Mouse (Mus musculus) CD4-positive, CD25-positive, alpha-beta regulatory T cell, adult 9 weeks (primary cell): Measurements from ENCODE around the gene Rtkn. TPM values are rescaled to one million over a fixed set of nuclear protein-coding genes. Genes with fewer than 3 reads are reported as not detected.

ENCODE experiments used
- polyA plus RNA-seq: library from polyadenylated mRNA; unstranded; fragments of 100-300 nt; shearing (Covaris generic); gene quantifications from one replicate; pipeline ENCODE4 v1.2.1, GENCODE M21; 2017

The Rtkn gene
- 0.91 TPM for polyA plus RNA-seq

DNA sequence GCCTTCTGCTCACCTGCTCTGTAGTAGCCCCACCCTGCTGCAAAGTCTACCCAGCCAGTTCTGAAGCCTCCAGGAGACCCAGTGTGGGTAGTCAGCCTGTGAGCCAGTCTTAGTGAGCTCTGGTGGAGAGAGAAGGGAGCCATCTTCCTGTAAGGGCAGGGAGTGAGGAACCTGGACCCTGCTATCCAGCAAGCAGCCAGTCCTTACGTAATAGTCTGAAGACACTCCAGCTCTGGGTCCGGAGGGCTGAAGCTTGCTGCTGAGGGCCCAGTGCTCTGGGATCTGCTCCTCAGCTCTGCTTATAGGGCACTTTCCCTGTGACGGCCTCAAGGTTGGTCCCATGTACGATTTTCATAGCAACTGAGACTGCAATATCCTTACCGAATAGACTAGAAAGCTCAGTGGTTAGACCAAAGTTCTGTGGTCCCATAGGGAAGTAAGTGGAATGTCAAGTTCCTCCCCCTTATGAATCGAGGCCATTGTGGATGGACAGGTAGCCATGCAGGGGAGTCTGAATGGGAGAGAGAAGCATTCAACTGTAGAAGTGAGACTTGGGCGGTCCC, at the start of gene Rtkn:
Gene Rtkn (plus strand): TSS at position 513 of the 563 bp plus-strand sequence.

DNA sequence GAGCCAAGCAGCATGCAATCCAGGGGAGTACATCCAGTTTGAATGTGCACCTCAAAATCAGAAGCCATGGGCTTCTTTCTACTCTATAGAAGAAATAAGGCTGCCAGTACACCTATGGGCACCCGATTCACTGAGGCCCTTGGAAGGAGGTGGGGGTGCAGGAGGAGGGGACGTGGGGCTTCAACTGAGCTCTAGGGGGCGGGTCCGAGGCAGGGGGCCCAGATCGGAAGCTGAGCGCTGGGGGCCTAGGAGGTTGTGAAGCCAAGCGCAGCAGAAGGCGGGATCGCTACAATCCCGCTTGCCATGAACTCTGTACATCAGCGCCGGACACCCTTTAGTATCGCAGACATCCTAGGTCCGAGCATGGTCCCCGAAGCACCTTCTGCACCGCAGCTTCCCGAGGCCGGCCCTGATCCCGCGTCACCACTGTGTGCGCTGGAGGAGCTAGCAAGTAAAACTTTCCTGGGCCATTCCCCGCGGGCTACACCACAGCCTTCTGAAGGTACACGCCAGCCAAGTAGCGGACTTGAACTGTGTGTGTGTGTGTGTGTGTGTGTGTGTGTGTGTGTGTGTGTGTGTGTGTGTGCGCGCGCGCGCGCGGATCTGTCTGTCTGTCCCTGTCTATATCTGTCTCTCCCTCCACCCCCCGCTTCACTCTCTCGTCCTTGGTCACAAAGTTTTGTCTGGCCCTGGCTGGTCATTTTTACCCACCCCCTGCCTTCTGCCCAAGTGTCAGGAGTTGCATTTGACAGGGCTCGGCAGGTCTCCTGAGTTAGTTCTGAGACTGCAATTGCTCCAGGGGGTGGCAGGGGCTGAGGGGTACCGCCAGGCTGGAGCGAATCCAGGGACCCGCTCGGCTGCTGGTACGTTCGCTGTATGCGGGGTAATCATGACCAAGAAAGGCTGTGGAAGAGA, 48.9 kb upstream of the Rtkn start, which contains the start of gene Lbx2:
Gene Lbx2 (plus strand): TSS at position 247 of the 915 bp plus-strand sequence.

DNA sequence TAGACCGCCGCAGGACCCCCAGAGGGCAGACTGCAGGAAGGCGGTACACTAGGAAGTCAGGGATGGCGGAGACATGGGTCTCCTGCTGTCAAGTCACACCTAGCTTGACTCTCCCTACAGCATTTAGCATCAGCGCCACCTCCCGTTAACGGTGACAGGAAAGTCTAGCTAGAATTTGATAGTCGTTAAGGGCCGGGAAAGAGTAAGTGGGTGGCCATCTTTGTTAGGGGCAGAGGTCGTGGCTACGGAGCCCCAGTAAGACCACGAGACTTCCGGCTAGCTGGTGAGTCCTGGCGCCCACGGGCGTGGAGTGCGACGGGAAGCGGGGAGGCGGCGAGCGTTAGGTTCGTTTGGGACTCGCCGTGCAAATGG, 34.0 kb upstream of the Rtkn start, which contains the start of the genes Ccdc142 and Gm42688:
Gene Ccdc142 (plus strand): TSS at position 286 of the 372 bp plus-strand sequence.
Gene Gm42688 (plus strand): TSS at position 302 of the 372 bp plus-strand sequence.

DNA sequence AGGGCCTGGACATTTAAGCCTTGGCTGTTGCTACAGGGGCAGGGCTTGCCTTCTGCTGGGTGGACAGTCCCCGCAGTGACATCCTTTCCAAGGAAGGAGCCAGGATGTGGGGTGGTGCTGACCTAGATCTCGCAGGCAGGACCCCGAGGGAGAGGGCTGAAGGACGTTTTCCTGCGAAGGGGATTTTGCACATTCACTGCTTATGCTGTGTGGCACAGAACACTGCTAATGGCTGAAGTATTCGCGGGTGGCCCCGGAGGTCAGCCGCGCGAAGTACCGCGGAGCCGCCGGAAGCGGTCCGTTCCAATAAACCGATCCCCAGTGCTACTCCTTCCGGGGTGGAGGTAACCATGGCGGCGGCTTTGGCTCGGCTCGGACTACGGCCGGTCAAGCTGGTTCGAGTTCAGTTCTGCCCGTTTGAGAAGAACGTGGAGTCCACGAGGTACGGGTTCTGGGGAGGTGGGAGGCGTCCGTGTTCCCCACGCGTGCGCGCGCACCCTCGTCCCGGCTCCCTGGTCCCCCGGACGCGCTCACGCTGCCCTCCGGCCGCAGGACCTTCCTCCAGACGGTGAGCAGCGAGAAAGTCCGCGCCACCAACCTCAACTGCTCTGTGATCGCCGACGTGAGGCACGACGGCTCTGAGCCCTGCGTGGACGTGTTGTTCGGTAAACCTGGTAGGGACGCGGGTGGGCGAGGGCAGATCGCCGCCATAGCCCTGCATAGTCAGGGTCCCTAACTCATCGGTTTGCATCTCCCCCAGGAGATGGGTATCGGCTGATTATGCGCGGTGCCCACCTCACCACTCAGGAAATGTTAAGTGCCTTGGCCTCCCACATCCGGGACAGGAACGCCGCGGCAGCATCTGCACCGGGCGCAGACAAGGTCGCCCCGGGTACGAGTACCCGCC, 26.2 kb upstream of the Rtkn start, which contains the start of gene Mrpl53:
Gene Mrpl53 (plus strand): TSS at position 279 of the 907 bp plus-strand sequence.

DNA sequence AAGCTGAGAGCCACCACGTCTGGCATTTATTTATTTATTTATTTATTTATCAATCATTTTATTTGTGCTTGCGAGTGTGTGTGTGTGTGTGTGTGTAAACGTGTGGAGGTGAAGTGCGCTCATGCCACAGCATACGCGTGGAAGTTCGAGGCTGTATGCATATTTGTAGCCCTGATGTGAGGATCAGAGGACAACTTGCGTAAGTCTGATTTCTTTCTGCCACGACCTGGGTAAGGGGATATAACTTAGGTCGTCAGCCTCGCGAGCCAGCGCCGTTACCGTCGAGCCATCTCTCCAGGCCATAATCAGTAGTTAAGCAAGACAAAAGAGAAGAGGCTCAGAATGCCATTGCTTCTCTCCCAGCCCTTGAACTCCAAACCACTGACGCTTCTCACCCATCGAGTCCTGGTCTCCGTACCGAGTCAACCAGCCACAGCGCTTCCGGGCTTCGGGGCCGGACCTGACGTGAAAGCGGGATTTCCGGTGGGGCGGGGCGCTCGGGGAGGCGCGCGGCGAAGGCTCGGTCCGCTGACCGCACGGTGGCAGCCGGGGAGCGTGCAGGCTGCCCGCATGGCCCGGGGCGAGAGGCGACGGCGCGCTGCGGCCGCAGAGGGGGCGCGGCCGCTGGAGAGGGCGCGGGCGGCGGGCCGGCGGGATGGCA, 20.1 kb upstream of the Rtkn start, which contains the start of gene Mogs:
Gene Mogs (plus strand): TSS at position 486 of the 661 bp plus-strand sequence.

DNA sequence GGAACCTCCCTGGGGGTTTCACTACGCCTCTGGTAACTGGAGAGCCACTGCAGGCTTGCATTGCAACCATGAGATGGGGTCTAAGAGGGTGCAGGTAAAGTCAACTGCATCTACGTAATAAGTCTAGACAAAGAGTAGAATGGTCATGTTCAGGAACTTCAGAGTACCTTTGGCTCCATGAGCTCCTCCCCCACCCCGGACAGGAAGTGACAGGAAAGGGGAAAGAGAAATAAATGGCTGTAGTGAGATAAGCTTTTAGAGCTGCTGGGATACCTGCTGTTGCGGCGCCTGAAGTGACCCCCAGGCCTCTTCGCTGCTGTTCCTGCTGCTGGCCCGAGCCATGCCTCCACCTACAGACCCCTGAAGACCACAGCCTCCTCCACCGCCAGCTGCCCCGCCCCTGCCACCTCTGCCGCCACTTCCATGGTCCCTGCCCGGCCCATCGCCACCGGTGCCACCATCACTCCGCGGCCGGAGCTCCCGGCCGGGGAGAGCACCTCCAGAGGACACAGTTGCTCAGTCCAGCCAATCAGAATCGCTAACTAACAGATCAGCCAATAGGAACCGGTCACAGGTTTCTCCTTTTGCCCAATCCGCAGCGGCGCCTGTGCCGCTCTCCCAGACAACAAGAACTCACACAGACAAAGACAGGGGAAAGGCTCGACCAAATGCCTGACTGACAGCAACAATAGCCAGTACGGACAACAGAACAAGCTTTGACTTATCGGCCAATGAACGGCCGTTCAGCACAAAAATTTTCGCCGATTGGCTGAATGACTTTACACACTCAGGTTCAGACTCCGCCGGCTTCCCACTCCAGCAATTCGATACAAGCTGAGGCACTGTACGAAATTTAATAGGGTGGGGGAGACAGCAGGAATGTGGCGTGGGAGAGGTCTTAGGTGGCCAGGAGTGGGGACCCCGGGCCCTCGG, 14.1 kb upstream of the Rtkn start, which contains the start of gene Wbp1:
Gene Wbp1 (minus strand): TSS at position 630 of the 933 bp plus-strand sequence.

DNA sequence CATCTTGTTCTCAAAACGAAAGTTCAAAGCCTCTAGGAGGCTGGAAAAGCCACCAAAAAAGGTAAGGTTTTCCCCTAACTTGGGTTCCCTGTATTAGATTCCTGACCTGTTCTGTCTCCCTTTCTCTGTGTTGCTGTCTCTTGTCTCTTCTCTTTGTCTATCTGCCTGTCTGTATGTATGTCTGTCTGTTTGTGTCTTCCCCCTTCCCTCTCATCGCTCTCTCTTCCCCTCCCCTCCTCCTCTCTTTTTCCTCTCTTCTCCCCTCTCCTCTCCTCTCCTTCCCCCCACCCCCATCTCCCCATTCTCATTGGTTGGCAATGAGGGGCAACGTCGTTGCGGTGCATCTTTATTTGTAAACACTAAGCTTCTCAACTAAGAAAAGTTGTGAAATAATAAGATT, 9.9 kb upstream of the Rtkn start, which contains the start of gene Ino80b:
Gene Ino80b (minus strand): TSS at position 101 of the 400 bp plus-strand sequence.

DNA sequence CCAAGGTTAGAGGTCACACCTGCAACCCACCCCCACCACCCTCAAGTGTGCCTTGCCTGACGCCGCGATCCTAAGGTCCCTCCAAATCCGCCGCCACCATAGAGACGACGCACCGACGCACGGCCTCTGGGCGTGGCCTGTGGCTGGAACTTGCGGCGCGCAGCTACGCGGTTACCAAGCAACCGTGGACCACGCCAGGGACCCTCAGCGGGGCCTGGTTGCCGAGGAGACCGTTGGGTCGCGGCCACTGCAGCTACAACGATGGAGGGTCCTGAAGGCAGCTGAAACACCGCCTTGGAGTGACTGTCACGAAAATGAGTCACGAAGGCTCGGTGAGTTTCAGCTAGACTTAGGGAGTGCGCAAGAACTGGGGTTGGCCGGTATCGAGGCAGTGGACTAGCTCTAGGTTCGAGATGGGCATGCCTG, 21.0 kb downstream of the Rtkn start, which contains the start of the genes Wdr54 and 1700003E16Rik:
Gene Wdr54 (minus strand): TSS at position 139 of the 426 bp plus-strand sequence.
Gene 1700003E16Rik (plus strand): TSS at position 146 of the 426 bp plus-strand sequence.

DNA sequence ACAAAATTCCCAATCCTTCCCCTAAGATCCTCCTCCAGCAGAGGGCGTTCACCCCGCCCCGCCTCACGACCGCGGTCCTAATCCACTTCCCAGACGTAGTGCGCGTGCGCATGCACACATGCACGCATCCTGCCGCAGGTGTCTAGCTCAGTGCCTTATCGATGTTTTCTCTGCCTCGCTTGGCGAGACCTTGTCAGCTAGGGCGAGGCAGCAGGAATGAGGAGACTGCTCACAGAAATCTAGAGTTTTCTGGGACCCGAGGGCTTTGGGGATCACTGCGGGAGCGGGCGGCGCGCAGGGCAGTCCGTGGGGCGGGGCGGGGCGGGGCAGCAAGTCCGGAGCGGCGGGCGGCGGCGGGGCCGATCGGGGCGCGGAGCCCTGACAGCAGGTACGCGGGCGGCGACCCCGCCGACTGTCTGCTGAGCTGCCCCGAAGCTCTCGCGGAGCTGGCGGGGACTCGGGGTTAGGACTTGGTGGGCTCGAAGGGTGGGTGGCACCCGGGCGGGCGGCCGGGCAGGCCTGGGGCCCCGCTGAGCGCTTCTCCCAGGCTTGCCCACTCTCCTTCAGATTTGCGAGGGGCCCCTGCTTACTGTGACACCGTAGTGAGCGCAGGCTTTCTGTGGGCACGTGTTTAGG, 30.5 kb downstream of the Rtkn start, which contains the start of gene Dctn1:
Gene Dctn1 (plus strand): TSS at position 314 of the 636 bp plus-strand sequence.

Other genes starting within 250 kb of the Rtkn start
- 2.9 TPM for gene Sema4f, start 195.7 kb upstream of the Rtkn start, polyA plus RNA-seq
- gene M1ap, start 188.6 kb upstream of the Rtkn start, polyA plus RNA-seq, result 2.2 TPM
- gene Dok1, start 102.0 kb upstream of the Rtkn start, polyA plus RNA-seq, result 51.6 TPM
- 0.16 TPM for gene Loxl3, start 101.3 kb upstream of the Rtkn start, polyA plus RNA-seq
- gene Aup1, start 80.9 kb upstream of the Rtkn start, polyA plus RNA-seq, result 371 TPM
- gene Htra2, start 80.2 kb upstream of the Rtkn start, polyA plus RNA-seq, result 70.9 TPM
- 3.3 TPM for gene Dqx1, start 77.6 kb upstream of the Rtkn start, polyA plus RNA-seq
- gene Tlx2, start 65.2 kb upstream of the Rtkn start, polyA plus RNA-seq, result not detected
- 42.8 TPM for gene Pcgf1, start 57.6 kb upstream of the Rtkn start, polyA plus RNA-seq
- gene Lbx2, start 49.1 kb upstream of the Rtkn start, polyA plus RNA-seq, result not detected
- 4.4 TPM for gene Ccdc142, start 33.9 kb upstream of the Rtkn start, polyA plus RNA-seq
- gene Gm42688, start 33.8 kb upstream of the Rtkn start, polyA plus RNA-seq, result 3.9 TPM
- 65.3 TPM for gene Mrpl53, start 26.4 kb upstream of the Rtkn start, polyA plus RNA-seq
- gene Mogs, start 20.0 kb upstream of the Rtkn start, polyA plus RNA-seq, result 4.5 TPM
- 67.6 TPM for gene Wbp1, start 13.9 kb upstream of the Rtkn start, polyA plus RNA-seq
- 8.0 TPM for gene Ino80b, start 10.0 kb upstream of the Rtkn start, polyA plus RNA-seq
- gene Wdr54, start 20.9 kb downstream of the Rtkn start, polyA plus RNA-seq, result 1.4 TPM
- not detected for gene 1700003E16Rik, start 20.9 kb downstream of the Rtkn start, polyA plus RNA-seq
- 67.1 TPM for gene Dctn1, start 30.5 kb downstream of the Rtkn start, polyA plus RNA-seq
- gene Slc4a5, start 84.4 kb downstream of the Rtkn start, polyA plus RNA-seq, result 0.94 TPM
- gene Mthfd2, start 190.4 kb downstream of the Rtkn start, polyA plus RNA-seq, result 85.7 TPM
- gene Mob1a, start 190.6 kb downstream of the Rtkn start, polyA plus RNA-seq, result 67.5 TPM
- 41.7 TPM for gene Bola3, start 213.7 kb downstream of the Rtkn start, polyA plus RNA-seq